Mouse (Mus musculus): ENCODE results near the gene Rph3a. TPM values are rescaled to one million over a fixed set of nuclear protein-coding genes. Genes with fewer than 3 reads are reported as not detected.

Rph3a gene
- polyA plus RNA-seq, 1 experiment from 2014 or later, result 0.16 TPM

GRCm38 (mm10) chr5:121014496-121014895 is 4.6 kb upstream of the Rph3a start:
- ATAC-seq (ENCODE audit: insufficient number of reproducible peaks, insufficient read depth, low FRiP score, low read depth), result no peak
- no peak overlapping the region for H3K4me3 ChIP-seq (ENCODE audit: low read depth, low read length)
- H3K4me2 ChIP-seq (replicated peaks; ENCODE audit: low read depth, low read length), result no peak overlapping the region
- H3K27me3 ChIP-seq (ENCODE audit: control insufficient read depth, insufficient read depth, low read length), result no peaks in the 10 kb centered on the region
- no peaks in the 10 kb centered on the region for H3K36me3 ChIP-seq (ENCODE audit: control insufficient read depth, insufficient read depth, low read length)
- WGBS, result 83% methylated on average over 2 of the region's 2 CpGs
- H3K9me3 ChIP-seq (ENCODE audit: control insufficient read depth, low read depth, low read length), result no peaks in the 10 kb centered on the region
- no peak overlapping the region for H3K9ac ChIP-seq (replicated peaks; ENCODE audit: low read depth, low read length)
- H3K4me1 ChIP-seq (ENCODE audit: control insufficient read depth, insufficient read depth, low read length), result no peaks in the 10 kb centered on the region
- no peak overlapping the region for H3K27ac ChIP-seq (ENCODE audit: low read length)

GRCm38 (mm10) chr5:121011962-121012361 is 2.1 kb upstream of the Rph3a start:
- 39% methylated on average over 2 of the region's 2 CpGs for WGBS
- Histone ChIP-seq H3K27me3 (ENCODE audit: control insufficient read depth, insufficient read depth, low read length) (0 out of 2 replicates have a peak, but pooled peaks cover 4% of the 10 kb centered on the region), H3K4me1 (ENCODE audit: control insufficient read depth, insufficient read depth, low read length) (no peaks in the 10 kb centered on the region), H3K9ac (replicated peaks; ENCODE audit: low read depth, low read length) (no peak overlapping the region), H3K4me2 (replicated peaks; ENCODE audit: low read depth, low read length) (no peak overlapping the region), H3K36me3 (ENCODE audit: control insufficient read depth, insufficient read depth, low read length) (no peaks in the 10 kb centered on the region), H3K4me3 (ENCODE audit: low read depth, low read length) (no peak overlapping the region), H3K9me3 (ENCODE audit: control insufficient read depth, low read depth, low read length) (no peaks in the 10 kb centered on the region), H3K27ac (ENCODE audit: low read length) (no peak overlapping the region)
- no peak for ATAC-seq (ENCODE audit: insufficient number of reproducible peaks, insufficient read depth, low FRiP score, low read depth)

GRCm38 (mm10) chr5:121009406-121009805 is 486 bp downstream of the Rph3a start:
- 0% methylated on average over 19 of the region's 19 CpGs for WGBS
- H3K36me3 ChIP-seq (ENCODE audit: control insufficient read depth, insufficient read depth, low read length), result no peaks in the 10 kb centered on the region
- H3K27me3 ChIP-seq (ENCODE audit: control insufficient read depth, insufficient read depth, low read length), result 0 out of 2 replicates have a peak, but pooled peaks cover 4% of the 10 kb centered on the region
- H3K27ac ChIP-seq (ENCODE audit: low read length), result no peak overlapping the region
- no peak for ATAC-seq (ENCODE audit: insufficient number of reproducible peaks, insufficient read depth, low FRiP score, low read depth)
- H3K9ac ChIP-seq (replicated peaks; ENCODE audit: low read depth, low read length), result no peak overlapping the region
- H3K4me2 ChIP-seq (replicated peaks; ENCODE audit: low read depth, low read length), result no peak overlapping the region
- no peaks in the 10 kb centered on the region for H3K4me1 ChIP-seq (ENCODE audit: control insufficient read depth, insufficient read depth, low read length)
- H3K9me3 ChIP-seq (ENCODE audit: control insufficient read depth, low read depth, low read length), result no peaks in the 10 kb centered on the region
- H3K4me3 ChIP-seq (ENCODE audit: low read depth, low read length), result no peak overlapping the region

- ATAC-seq (ENCODE audit: insufficient number of reproducible peaks, insufficient read depth, low FRiP score, low read depth), result no peak
- no peak overlapping the region for H3K4me3 ChIP-seq (ENCODE audit: low read depth, low read length)
- H3K36me3 ChIP-seq (ENCODE audit: control insufficient read depth, insufficient read depth, low read length), result no peaks in the 10 kb centered on the region
- H3K9me3 ChIP-seq (ENCODE audit: control insufficient read depth, low read depth, low read length), result no peaks in the 10 kb centered on the region
- no peaks in the 10 kb centered on the region for H3K4me1 ChIP-seq (ENCODE audit: control insufficient read depth, insufficient read depth, low read length)
- H3K27me3 ChIP-seq (ENCODE audit: control insufficient read depth, insufficient read depth, low read length), result 0 out of 2 replicates have a peak, but pooled peaks cover 4% of the 10 kb centered on the region
- no peak overlapping the region for H3K27ac ChIP-seq (ENCODE audit: low read length)
- 14% methylated on average over 15 of the region's 15 CpGs for WGBS
- H3K9ac ChIP-seq (replicated peaks; ENCODE audit: low read depth, low read length), result no peak overlapping the region
- no peak overlapping the region for H3K4me2 ChIP-seq (replicated peaks; ENCODE audit: low read depth, low read length)
Measured at GRCm38 (mm10) chr5:121008411-121009239, 1.3 kb downstream of the Rph3a start.

GRCm38 (mm10) chr5:121007563-121007962 is 2.3 kb downstream of the Rph3a start:
- H3K27ac ChIP-seq (ENCODE audit: low read length), result no peak overlapping the region
- WGBS, result 74% methylated on average over 3 of the region's 3 CpGs
- ATAC-seq (ENCODE audit: insufficient number of reproducible peaks, insufficient read depth, low FRiP score, low read depth), result no peak
- H3K9ac ChIP-seq (replicated peaks; ENCODE audit: low read depth, low read length), result no peak overlapping the region
- no peak overlapping the region for H3K4me2 ChIP-seq (replicated peaks; ENCODE audit: low read depth, low read length)
- no peaks in the 10 kb centered on the region for H3K36me3 ChIP-seq (ENCODE audit: control insufficient read depth, insufficient read depth, low read length)
- H3K9me3 ChIP-seq (ENCODE audit: control insufficient read depth, low read depth, low read length), result no peaks in the 10 kb centered on the region
- H3K27me3 ChIP-seq (ENCODE audit: control insufficient read depth, insufficient read depth, low read length), result 0 out of 2 replicates have a peak, but pooled peaks cover 4% of the 10 kb centered on the region
- H3K4me1 ChIP-seq (ENCODE audit: control insufficient read depth, insufficient read depth, low read length), result no peaks in the 10 kb centered on the region
- no peak overlapping the region for H3K4me3 ChIP-seq (ENCODE audit: low read depth, low read length)

- no peaks in the 10 kb centered on the region for H3K4me1 ChIP-seq (ENCODE audit: control insufficient read depth, insufficient read depth, low read length)
- no peaks in the 10 kb centered on the region for H3K9me3 ChIP-seq (ENCODE audit: control insufficient read depth, low read depth, low read length)
- no peak overlapping the region for H3K4me2 ChIP-seq (replicated peaks; ENCODE audit: low read depth, low read length)
- 74% methylated on average over 8 of the region's 8 CpGs for WGBS
- no peak overlapping the region for H3K9ac ChIP-seq (replicated peaks; ENCODE audit: low read depth, low read length)
- H3K27me3 ChIP-seq (ENCODE audit: control insufficient read depth, insufficient read depth, low read length), result 0 out of 2 replicates have a peak, but pooled peaks cover 4% of the 10 kb centered on the region
- no peak for ATAC-seq (ENCODE audit: insufficient number of reproducible peaks, insufficient read depth, low FRiP score, low read depth)
- no peaks in the 10 kb centered on the region for H3K36me3 ChIP-seq (ENCODE audit: control insufficient read depth, insufficient read depth, low read length)
- H3K27ac ChIP-seq (ENCODE audit: low read length), result no peak overlapping the region
- no peak overlapping the region for H3K4me3 ChIP-seq (ENCODE audit: low read depth, low read length)
Measured at GRCm38 (mm10) chr5:121007130-121007529, 2.8 kb downstream of the Rph3a start.

- Histone ChIP-seq H3K4me1 (ENCODE audit: control insufficient read depth, insufficient read depth, low read length) (no peaks in the 10 kb centered on the region), H3K4me3 (ENCODE audit: low read depth, low read length) (no peak overlapping the region), H3K4me2 (replicated peaks; ENCODE audit: low read depth, low read length) (no peak overlapping the region), H3K36me3 (ENCODE audit: control insufficient read depth, insufficient read depth, low read length) (no peaks in the 10 kb centered on the region), H3K9me3 (ENCODE audit: control insufficient read depth, low read depth, low read length) (no peaks in the 10 kb centered on the region), H3K9ac (replicated peaks; ENCODE audit: low read depth, low read length) (no peak overlapping the region), H3K27ac (ENCODE audit: low read length) (no peak overlapping the region), H3K27me3 (ENCODE audit: control insufficient read depth, insufficient read depth, low read length) (0 out of 2 replicates have a peak, but pooled peaks cover 4% of the 10 kb centered on the region)
- ATAC-seq (ENCODE audit: insufficient number of reproducible peaks, insufficient read depth, low FRiP score, low read depth), result no peak
- WGBS, result 53% methylated on average over 3 of the region's 4 CpGs
Measured at GRCm38 (mm10) chr5:121006176-121006575, 3.7 kb downstream of the Rph3a start.

GRCm38 (mm10) chr5:121003781-121004180 is 6.1 kb downstream of the Rph3a start:
- no peak overlapping the region for H3K4me3 ChIP-seq (ENCODE audit: low read depth, low read length)

More at GRCm38 (mm10) chr5:121003781-121004180, 6.1 kb downstream of the Rph3a start:
- no peak overlapping the region for H3K27ac ChIP-seq (ENCODE audit: low read length)
- no peaks in the 10 kb centered on the region for H3K4me1 ChIP-seq (ENCODE audit: control insufficient read depth, insufficient read depth, low read length)
- no peak overlapping the region for H3K9ac ChIP-seq (replicated peaks; ENCODE audit: low read depth, low read length)
- H3K36me3 ChIP-seq (ENCODE audit: control insufficient read depth, insufficient read depth, low read length), result no peaks in the 10 kb centered on the region
- no peaks in the 10 kb centered on the region for H3K9me3 ChIP-seq (ENCODE audit: control insufficient read depth, low read depth, low read length)
- WGBS, result 35% methylated on average over 17 of the region's 17 CpGs
- no peak overlapping the region for H3K4me2 ChIP-seq (replicated peaks; ENCODE audit: low read depth, low read length)
- ATAC-seq (ENCODE audit: insufficient number of reproducible peaks, insufficient read depth, low FRiP score, low read depth), result no peak
- H3K27me3 ChIP-seq (ENCODE audit: control insufficient read depth, insufficient read depth, low read length), result 0 out of 2 replicates have a peak, but pooled peaks cover 4% of the 10 kb centered on the region
